Mouse (Mus musculus): Measurements from ENCODE around the gene Spata3.
A peak's percentile ranks its signal among the peaks of the same experiment; 100 is the strongest.

Spata3 gene

DNA sequence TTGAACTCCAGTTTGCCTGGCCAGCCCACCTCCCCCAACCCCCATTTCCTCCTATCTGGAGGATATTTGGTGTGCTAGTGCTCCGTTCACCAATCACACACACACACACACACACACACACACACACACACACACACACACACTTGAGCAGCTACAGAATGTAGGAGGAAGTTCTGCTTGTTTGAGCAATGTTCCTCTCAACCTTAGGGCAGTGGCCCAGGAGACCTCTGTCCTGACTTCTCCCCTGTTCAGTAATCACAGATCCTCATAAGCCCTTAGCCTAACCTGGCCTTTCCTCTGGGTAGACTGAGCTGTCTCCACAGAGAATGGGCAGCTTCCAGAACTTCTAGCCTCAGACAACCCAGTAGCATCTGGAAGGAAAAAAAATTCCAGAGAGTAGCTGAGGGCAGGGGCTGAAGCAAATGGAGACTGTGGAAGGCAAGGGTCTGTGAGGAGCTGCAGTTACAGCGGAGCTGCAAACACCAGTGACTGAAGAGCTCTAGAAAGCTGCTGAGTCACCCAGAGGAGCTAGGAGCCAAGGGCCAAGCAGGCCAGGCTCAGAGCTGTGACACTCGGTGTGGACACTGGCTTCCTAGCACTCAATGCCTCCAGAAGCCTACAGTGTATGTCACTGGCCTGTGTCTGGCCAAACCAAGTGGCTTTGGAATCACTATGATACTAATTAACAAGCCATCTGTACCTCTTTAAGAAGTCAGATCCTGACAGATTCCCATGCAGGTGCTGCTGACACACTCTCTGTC lies 21.8 kb downstream of the Spata3 start:
- DNase-seq, result no peak

DNA sequence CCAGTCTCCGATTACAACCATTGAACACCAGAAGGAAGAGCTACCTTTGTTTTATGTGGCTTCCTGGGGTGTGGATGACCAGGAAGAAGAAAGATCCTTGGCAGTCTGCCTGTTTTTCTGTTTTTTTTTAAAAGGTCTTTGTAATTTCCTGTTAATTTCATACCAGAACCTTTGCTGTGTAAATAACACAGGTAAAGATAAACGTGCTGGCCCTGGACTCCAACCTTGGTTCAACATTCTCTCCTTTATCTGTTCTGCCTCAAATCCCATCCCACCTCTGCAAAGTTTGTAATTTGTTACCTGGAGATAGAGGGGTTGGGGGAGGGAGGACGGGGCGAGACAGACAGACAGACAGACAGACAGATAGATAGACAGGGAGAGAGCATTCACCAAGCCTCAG lies 23.5 kb downstream of the Spata3 start:
- DNase-seq, result no peak

GRCm38 (mm10) chr1:86040817-86041216 lies 24.2 kb downstream of the Spata3 start:
- no peak for DNase-seq

DNA sequence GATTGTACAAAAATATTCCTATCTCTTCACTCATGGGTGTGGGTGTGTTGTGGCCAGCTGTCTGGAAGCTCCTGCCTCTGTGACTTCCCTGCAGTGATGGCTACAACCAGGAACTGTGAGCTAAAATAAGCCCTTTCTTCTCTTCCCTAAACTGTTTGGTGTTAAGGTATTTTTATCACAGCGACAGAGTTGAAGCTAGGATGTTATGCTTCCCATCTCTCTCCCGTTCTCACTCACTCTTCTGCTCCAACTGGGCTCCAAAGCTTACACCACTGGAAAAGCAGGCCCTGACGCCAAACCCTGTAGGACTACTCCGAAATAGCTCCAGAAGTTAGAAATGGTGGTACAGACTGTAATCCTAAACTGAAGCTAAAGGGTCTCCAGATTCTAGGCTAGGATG lies 28.4 kb downstream of the Spata3 start:
- DNase-seq, result no peak

GRCm38 (mm10) chr1:86045848-86046805 lies 29.5 kb downstream of the Spata3 start, which contains the start of gene 2810459M11Rik:
Gene 2810459M11Rik, plus strand, starts transcription at chr1:86045863.
- DNase-seq, result peak; percentile 69

DNA sequence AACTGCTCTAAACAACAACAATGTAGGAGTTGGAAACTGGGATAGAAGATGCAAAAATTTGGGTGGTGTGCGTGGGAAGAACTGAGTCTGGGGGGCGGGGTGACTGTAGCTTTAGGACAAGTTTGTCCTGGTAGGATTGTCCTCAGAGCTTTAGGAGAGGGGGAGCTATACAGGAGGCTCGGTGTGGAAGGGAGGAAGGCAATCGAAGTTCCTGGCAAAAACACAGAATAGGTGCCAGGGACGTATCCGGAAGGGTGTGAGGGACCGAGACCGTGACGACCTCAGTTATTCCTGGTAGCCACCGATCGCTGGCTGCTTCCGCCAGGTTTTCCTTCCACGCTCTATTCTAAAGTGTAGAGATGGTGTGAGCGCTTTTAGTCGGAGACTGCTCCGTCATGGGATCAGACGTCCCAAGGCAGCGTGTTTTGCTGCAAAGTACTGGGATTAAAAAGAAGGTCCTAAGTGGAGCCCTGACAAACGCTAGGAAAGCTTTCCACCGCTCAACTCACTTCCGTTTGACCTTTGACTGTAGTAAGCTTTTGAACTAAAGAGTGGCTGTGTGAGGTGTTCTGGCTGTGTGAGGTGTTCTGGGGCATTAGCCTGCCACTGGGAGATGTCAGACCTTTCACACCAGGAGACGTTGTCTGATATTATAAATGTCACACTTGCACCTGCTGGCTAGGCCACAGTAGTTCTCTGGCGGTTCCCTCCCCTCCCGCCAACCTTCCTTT lies 30.4 kb downstream of the Spata3 start:
- no peak for DNase-seq

DNA sequence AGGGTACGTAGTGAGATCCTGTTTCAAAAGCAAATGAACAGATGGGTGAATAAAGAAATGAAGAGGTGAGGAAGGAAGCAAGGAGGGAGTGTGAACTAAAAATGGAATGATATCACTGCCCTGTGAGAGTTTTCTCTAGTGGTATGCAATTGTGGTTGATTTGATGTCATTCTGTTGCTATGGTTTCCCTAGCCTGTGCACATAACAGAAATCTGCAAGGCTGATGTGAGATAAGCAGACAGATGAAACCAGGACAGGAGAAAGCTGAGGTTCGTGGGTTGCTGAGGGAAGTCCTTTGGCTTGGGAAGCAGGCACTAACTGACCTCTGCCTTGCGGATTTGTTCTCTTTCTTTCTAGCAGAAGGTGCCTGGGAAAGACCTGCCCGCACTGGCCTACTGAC lies 31.6 kb downstream of the Spata3 start:
- DNase-seq, result no peak

DNA sequence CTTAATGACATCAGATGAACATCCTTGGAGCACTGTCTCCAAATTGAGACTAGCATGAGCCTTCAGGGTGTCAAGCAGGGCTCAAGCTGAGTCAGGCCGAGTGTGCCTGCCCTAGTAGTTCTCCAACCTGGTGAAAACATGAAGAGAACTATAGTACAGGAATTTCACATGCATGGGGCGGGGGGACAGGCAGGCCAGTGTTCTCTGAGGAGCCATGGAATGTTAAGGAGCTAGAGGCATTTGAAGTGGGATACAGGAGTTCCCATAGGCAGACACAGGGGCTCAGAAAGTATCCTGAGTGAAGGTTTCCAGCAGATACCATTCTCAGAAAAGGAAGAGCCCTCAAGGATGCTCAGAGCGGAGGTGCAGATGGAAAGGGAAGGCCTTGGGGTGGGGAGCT lies 32.1 kb downstream of the Spata3 start:
- DNase-seq, result no peak

DNA sequence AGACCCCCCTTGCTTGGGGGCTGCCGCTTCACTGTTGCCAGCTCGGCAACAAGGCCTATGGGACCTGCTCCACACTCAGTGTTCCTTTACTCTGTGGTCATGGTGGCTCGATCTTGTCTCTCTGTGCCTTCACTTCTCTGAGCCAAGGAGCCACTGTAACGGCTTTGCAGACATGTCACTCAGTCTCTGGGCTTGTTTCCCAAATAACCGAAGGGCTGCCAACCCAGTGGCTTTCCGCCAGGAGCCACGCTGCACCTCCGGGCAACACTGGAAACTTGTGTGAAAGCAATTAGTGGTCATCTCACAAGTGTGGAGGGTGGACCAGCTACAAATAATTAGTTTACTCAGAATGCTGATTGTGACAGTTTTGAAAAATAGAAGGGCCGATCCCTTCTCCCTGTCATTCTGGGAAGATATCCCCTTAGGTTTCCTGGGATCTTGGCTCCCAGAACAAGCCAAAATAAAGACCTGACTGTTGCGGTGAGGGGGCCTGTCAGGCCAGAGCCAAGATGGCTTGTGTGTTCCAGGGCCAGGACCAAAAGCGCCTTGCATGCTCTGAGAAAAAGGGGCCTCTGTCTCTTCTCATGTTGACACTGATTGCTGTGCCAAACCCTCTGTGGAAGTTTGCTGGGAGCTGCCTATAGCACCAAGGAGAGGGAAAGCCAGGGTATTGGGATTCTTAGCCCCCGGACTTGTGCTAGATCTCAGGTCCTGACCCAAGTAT lies 36.7 kb downstream of the Spata3 start:
- DNase-seq, result peak; percentile 57

DNA sequence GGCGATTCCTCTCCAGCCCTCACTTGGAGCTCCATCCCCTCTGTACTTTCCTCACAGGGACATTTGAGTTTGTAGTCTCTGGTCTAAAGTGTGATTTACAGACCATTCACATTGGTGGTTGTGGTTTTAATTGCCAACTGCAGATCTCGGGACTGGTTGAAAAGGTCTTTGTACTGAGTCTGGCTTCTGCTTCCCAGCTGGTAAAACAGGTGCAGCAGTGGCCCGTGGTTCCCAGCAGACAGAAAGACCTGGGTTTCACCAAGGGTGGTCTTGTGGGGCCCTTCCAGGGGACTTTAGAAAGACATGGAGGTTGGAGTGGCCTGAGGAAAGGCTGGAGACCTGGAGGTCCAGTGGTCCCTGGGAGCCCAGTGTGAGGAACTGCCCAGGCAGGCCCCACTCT lies 38.3 kb downstream of the Spata3 start:
- DNase-seq, result no peak

GRCm38 (mm10) chr1:86056284-86056683 lies 39.7 kb downstream of the Spata3 start:
- no peak for DNase-seq

DNA sequence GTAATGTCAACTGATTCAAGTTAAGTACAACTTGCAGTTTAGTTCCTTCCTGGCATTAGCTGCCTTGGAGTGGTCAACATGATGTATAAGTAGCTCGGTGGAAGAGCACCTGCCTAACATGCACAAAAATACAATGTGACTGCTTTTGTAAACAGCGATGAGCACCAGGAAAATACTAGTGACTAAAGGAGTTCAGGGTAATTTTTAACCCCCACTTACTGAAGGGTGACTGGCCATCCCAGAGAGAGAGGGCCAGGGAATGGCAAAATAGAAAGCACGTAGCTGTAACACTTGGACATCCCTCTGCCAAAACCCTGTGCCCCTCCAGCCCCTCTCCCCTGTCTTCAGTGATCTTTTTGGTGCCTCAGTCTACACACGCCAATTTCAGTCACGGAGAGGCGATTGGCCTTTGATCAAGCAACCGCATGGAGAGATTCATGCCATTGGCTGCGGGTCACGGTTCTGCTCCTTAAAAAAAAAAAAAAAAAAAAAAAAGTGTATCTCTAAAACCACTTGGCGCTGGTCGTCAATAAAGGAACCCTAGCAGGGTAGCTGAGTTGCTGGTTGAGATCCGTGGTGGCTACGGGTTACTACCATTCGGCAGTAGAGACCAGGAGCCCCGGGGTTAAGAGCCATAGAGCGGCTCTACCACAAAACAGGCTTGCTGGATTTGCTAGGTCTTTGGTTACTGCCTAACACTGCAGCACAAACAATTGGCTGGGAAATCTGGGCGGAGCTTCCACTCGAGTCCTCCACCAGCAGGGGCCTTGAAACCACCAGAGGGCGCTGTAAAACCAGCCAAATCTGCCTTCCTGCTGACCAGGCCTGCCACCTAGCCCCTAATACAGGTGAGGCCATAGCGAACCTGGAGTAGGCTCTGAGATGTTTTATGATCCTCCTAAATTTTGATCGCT lies 42.5 kb downstream of the Spata3 start:
- DNase-seq, result peak; percentile 89

DNA sequence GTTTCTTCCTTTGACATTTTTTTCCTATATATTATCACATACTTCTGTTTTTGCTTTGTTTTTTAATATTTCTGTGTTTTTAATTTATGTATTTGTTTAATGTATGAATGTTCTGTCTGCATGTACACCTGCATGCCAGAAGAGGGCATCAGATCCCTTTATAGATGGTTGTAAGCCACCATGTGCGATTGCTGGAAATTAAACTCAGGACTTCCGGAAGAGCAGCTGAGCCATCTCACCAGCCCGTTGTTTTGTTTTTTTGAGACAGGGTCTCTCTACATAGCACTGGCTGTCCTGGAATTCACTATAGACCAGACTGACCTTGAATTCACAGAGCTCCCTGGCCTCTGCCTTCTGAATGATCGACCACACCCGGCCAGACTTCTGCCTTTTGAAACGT lies 45.9 kb downstream of the Spata3 start:
- no peak for DNase-seq

DNA sequence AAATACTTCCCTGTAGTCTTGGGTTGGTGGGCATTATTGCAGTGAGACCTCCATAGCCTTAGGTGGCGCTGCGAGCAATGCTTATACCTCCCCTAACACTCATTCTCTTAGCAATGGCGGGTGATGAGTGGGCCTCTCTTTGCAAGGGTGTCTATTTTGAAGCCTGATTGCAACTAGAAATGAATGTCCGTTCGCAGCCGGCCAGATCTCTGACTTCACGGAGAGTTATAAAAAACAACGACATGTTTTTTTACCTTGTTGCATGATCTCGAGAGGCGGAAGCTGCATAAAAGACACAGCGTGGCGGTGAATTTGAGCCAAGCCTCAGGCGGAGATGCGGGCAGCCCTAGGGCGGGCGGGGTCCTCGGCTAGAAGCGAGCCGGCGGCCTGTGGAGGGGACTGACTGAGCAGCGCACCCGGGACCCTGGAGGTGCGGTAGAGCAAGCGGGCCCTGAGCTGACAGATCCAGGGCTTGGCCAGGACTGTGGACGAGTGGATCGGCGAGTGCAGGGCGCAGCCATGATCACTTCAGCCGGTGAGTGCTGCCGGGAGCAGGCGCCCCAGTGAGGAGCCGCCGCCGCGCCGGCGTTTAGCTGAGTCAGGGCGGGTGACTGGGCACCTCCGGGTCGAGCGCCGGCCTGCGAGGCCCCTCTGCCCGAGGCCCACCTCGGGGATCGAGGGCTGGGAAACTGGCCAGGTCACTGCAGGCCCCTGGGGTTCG lies 47.8 kb downstream of the Spata3 start, which contains the start of gene Psmd1:
Psmd1 (plus strand) TSS at position 117 of the 721 bp plus-strand sequence.
- DNase-seq, result peak; percentile 88

DNA sequence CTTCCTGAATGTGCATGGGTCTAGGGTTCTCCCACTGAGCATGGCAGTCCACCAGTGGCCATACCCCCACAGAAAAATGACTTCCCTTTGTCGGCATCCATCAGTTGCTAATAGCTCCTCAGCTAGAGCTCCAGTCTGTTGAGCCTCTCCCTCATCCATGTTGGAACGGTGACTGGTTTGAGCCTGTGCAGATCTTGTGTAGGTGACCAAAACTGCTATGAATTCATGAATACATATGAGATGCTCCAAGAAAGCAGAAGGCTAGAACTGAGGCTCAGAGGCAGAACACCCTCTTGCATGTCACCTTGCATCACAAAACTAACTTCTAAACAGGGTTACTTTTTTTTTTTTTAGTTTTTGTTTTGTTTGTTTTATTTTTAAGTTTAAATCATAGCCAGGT lies 59.9 kb downstream of the Spata3 start:
- no peak for DNase-seq
